Mouse (Mus musculus) neural tube, embryonic 15.5 days (tissue): ENCODE results near the gene Ddx60. TPM values are rescaled to one million over a fixed set of nuclear protein-coding genes. Genes with fewer than 3 reads are reported as not detected.
A peak's percentile ranks its signal among the peaks of the same experiment; 100 is the strongest.

Experiments used
- ATAC-seq: fragments of 200-750 bp; cut with Nextera tagmentation; 2 replicates; pipeline ENCODE4 v1.8.0; 2017; ENCODE audit warnings: mild to moderate bottlenecking, moderate TSS enrichment, moderate library complexity; ENCODE audit not compliant: low FRiP score
- H3K27ac ChIP-seq: fragments of 300-500 bp; sonication (generic); replicated peaks from 2 replicates; pipeline ENCODE4 v1.5.1; 2015; ENCODE audit warnings: mild to moderate bottlenecking, inconsistent platforms
- H3K27me3 ChIP-seq: fragments of 300-500 bp; sonication (generic); replicated peaks from 2 replicates; pipeline ENCODE4 v1.6.1; 2015; ENCODE audit warnings: inconsistent platforms
- H3K36me3 ChIP-seq: fragments of 300-500 bp; sonication (generic); 2 replicates; pipeline ENCODE4 v1.6.1; 2015; ENCODE audit warnings: inconsistent platforms
- H3K4me1 ChIP-seq: fragments of 300-500 bp; sonication (generic); 2 replicates; pipeline ENCODE4 v1.6.1; 2015; ENCODE audit warnings: inconsistent platforms
- H3K4me2 ChIP-seq: fragments of 300-500 bp; sonication (generic); 2 replicates; pipeline ENCODE4 v1.6.1; 2015; ENCODE audit warnings: inconsistent platforms, mild to moderate bottlenecking, moderate library complexity
- H3K4me3 ChIP-seq: fragments of 300-500 bp; sonication (generic); replicated peaks from 2 replicates; pipeline ENCODE4 v1.5.1; 2015; ENCODE audit warnings: mild to moderate bottlenecking, inconsistent platforms
- H3K9ac ChIP-seq: fragments of 300-500 bp; sonication (generic); replicated peaks from 2 replicates; pipeline ENCODE4 v1.6.1; 2015; ENCODE audit warnings: mild to moderate bottlenecking, inconsistent platforms
- H3K9me3 ChIP-seq: fragments of 300-500 bp; sonication (generic); replicated peaks from 2 replicates; pipeline ENCODE4 v1.6.1; 2016; ENCODE audit warnings: inconsistent platforms
- WGBS: fragments of 180-500 bp; shearing (Covaris S2); methylation state at CpG from one replicate; pipeline ENCODE4 v1.1.7; 2015; ENCODE audit warnings: mixed read lengths; 5-methylcytosine and 5-hydroxymethylcytosine counted together
- polyA plus RNA-seq: library from polyadenylated mRNA; unstranded; fragments of >200 nt; fragmentation: Nextera tagmentation; extraction: Ambion mirVana; gene quantifications from 2 replicates; pipeline ENCODE4 v1.2.1, GENCODE M21; 2015

Gene Ddx60
- polyA plus RNA-seq, 1 experiment from 2014 or later, result 0.45 TPM

GRCm38 (mm10) chr8:61992796-61993195, 64.9 kb downstream of the Ddx60 start:
- H3K4me2 ChIP-seq, result no peak overlapping the region
- no peaks in the 10 kb centered on the region for H3K36me3 ChIP-seq
- H3K4me1 ChIP-seq, result peaks cover 3% of the 10 kb centered on the region; the same call in 1 of the 2 replicates
- H3K27me3 ChIP-seq, result no peaks in the 10 kb centered on the region
- WGBS, result 72% methylated on average over 1 of the region's 1 CpGs
- H3K9ac ChIP-seq, result no peak overlapping the region
- no peak overlapping the region for H3K27ac ChIP-seq
- H3K9me3 ChIP-seq, result no peaks in the 10 kb centered on the region
- no peak for ATAC-seq
- H3K4me3 ChIP-seq, result no peak overlapping the region

GRCm38 (mm10) chr8:61997125-61997524, 69.2 kb downstream of the Ddx60 start:
- H3K27me3 ChIP-seq, result no peaks in the 10 kb centered on the region
- no peak overlapping the region for H3K27ac ChIP-seq
- no peak overlapping the region for H3K4me2 ChIP-seq
- H3K9me3 ChIP-seq, result no peaks in the 10 kb centered on the region
- no peaks in the 10 kb centered on the region for H3K4me1 ChIP-seq
- ATAC-seq, result no peak
- no peaks in the 10 kb centered on the region for H3K36me3 ChIP-seq
- no peak overlapping the region for H3K4me3 ChIP-seq
- WGBS, result 85% methylated on average over 2 of the region's 2 CpGs
- no peak overlapping the region for H3K9ac ChIP-seq

GRCm38 (mm10) chr8:62014166-62014565, 86.3 kb downstream of the Ddx60 start:
- no peak for ATAC-seq
- 93% methylated on average over 4 of the region's 4 CpGs for WGBS
- H3K4me3 ChIP-seq, result no peak overlapping the region

GRCm38 (mm10) chr8:62014582-62014981, 86.7 kb downstream of the Ddx60 start:
- 90% methylated on average over 4 of the region's 4 CpGs for WGBS
- no peak overlapping the region for H3K9ac ChIP-seq
- H3K4me3 ChIP-seq, result no peak overlapping the region
- H3K27me3 ChIP-seq, result no peaks in the 10 kb centered on the region
- no peaks in the 10 kb centered on the region for H3K4me1 ChIP-seq
- no peak overlapping the region for H3K27ac ChIP-seq
- H3K36me3 ChIP-seq, result no peaks in the 10 kb centered on the region
- H3K4me2 ChIP-seq, result no peak overlapping the region
- ATAC-seq, result no peak
- no peaks in the 10 kb centered on the region for H3K9me3 ChIP-seq

More at GRCm38 (mm10) chr8:62014166-62014565, 86.3 kb downstream of the Ddx60 start:
- no peaks in the 10 kb centered on the region for H3K27me3 ChIP-seq
- no peak overlapping the region for H3K9ac ChIP-seq
- H3K4me2 ChIP-seq, result no peak overlapping the region
- H3K36me3 ChIP-seq, result no peaks in the 10 kb centered on the region
- H3K27ac ChIP-seq, result no peak overlapping the region
- no peaks in the 10 kb centered on the region for H3K4me1 ChIP-seq
- H3K9me3 ChIP-seq, result no peaks in the 10 kb centered on the region

GRCm38 (mm10) chr8:62034351-62034750, 106.5 kb downstream of the Ddx60 start:
- Histone ChIP-seq H3K9ac (no peak overlapping the region), H3K27me3 (no peaks in the 10 kb centered on the region), H3K27ac (no peak overlapping the region), H3K4me2 (no peak overlapping the region), H3K4me1 (no peaks in the 10 kb centered on the region), H3K9me3 (no peaks in the 10 kb centered on the region), H3K36me3 (no peaks in the 10 kb centered on the region), H3K4me3 (no peak overlapping the region)
- no peak for ATAC-seq
- WGBS, result 55% methylated on average over 3 of the region's 3 CpGs

GRCm38 (mm10) chr8:62046809-62047208, 118.9 kb downstream of the Ddx60 start:
- H3K4me2 ChIP-seq, result no peak overlapping the region
- no peak overlapping the region for H3K9ac ChIP-seq
- no peak overlapping the region for H3K27ac ChIP-seq
- no peak for ATAC-seq
- no peaks in the 10 kb centered on the region for H3K9me3 ChIP-seq
- H3K4me3 ChIP-seq, result no peak overlapping the region
- H3K27me3 ChIP-seq, result no peaks in the 10 kb centered on the region
- H3K4me1 ChIP-seq, result no peaks in the 10 kb centered on the region
- 40% methylated on average over 2 of the region's 2 CpGs for WGBS
- H3K36me3 ChIP-seq, result no peaks in the 10 kb centered on the region

GRCm38 (mm10) chr8:62060357-62060756, 132.5 kb downstream of the Ddx60 start:
- Histone ChIP-seq H3K36me3 (no peaks in the 10 kb centered on the region), H3K9ac (no peak overlapping the region), H3K4me1 (no peaks in the 10 kb centered on the region), H3K27ac (no peak overlapping the region), H3K4me2 (no peak overlapping the region), H3K27me3 (no peaks in the 10 kb centered on the region), H3K9me3 (no peaks in the 10 kb centered on the region), H3K4me3 (no peak overlapping the region)
- ATAC-seq, result no peak

GRCm38 (mm10) chr8:62068305-62068704, 140.4 kb downstream of the Ddx60 start:
- Histone ChIP-seq H3K27ac (no peak overlapping the region), H3K27me3 (no peaks in the 10 kb centered on the region), H3K4me3 (no peak overlapping the region), H3K36me3 (no peaks in the 10 kb centered on the region), H3K4me2 (no peak overlapping the region), H3K9me3 (no peaks in the 10 kb centered on the region), H3K4me1 (no peaks in the 10 kb centered on the region), H3K9ac (no peak overlapping the region)
- ATAC-seq, result no peak

- no peak overlapping the region for H3K27ac ChIP-seq
- no peaks in the 10 kb centered on the region for H3K36me3 ChIP-seq
- H3K9ac ChIP-seq, result no peak overlapping the region
- no peaks in the 10 kb centered on the region for H3K4me1 ChIP-seq
- no peaks in the 10 kb centered on the region for H3K9me3 ChIP-seq
- no peak overlapping the region for H3K4me2 ChIP-seq
- ATAC-seq, result peak; percentile 85; the same call in 1 of the 2 replicates
- no peak overlapping the region for H3K4me3 ChIP-seq
- H3K27me3 ChIP-seq, result no peaks in the 10 kb centered on the region
- 45% methylated on average over 3 of the region's 3 CpGs for WGBS
These were observed 152.4 kb downstream of the Ddx60 start for GRCm38 (mm10) chr8:62080195-62080802.

GRCm38 (mm10) chr8:62081804-62082203, 153.9 kb downstream of the Ddx60 start:
- no peak overlapping the region for H3K4me2 ChIP-seq
- no peak overlapping the region for H3K9ac ChIP-seq
- 82% methylated on average over 2 of the region's 2 CpGs for WGBS
- no peaks in the 10 kb centered on the region for H3K27me3 ChIP-seq
- H3K9me3 ChIP-seq, result no peaks in the 10 kb centered on the region
- no peaks in the 10 kb centered on the region for H3K36me3 ChIP-seq
- ATAC-seq, result no peak; the same call in 1 of the 2 replicates
- H3K4me3 ChIP-seq, result no peak overlapping the region
- no peaks in the 10 kb centered on the region for H3K4me1 ChIP-seq
- H3K27ac ChIP-seq, result no peak overlapping the region
